Mouse (Mus musculus): ENCODE measurements around the gene Slc32a1.
A peak's percentile ranks its signal among the peaks of the same experiment; 100 is the strongest.

Slc32a1 gene

GRCm38 (mm10) chr2:158612671-158613250 is 2.2 kb downstream of the Slc32a1 start:
- DNase-seq (ENCODE audit: low spot score in 2 of 2) = no peak

- DNase-seq (ENCODE audit: low spot score in 2 of 2) = peak; percentile 48 to 56
These were observed 3.2 kb downstream of the Slc32a1 start for GRCm38 (mm10) chr2:158613541-158614417.

GRCm38 (mm10) chr2:158614418-158614955 is 3.9 kb downstream of the Slc32a1 start:
- DNase-seq (ENCODE audit: low spot score in 2 of 2) = no peak

- no peak for DNase-seq (ENCODE audit: low spot score in 2 of 2)
These were observed 4.7 kb downstream of the Slc32a1 start for GRCm38 (mm10) chr2:158615161-158615680.

GRCm38 (mm10) chr2:158615702-158616101 is 5.1 kb downstream of the Slc32a1 start:
- DNase-seq (ENCODE audit: low spot score in 2 of 2) = no peak

GRCm38 (mm10) chr2:158616296-158616695 is 5.7 kb downstream of the Slc32a1 start:
- no peak for DNase-seq (ENCODE audit: low spot score in 2 of 2)

GRCm38 (mm10) chr2:158616790-158617189 is 6.2 kb downstream of the Slc32a1 start:
- no peak for DNase-seq (ENCODE audit: low spot score in 2 of 2)

GRCm38 (mm10) chr2:158624718-158625222 is 14.2 kb downstream of the Slc32a1 start, which contains the start of gene Actr5:
Gene Actr5, plus strand, starts transcription at chr2:158624888.
- peak; percentile 87 to 91 for DNase-seq (ENCODE audit: low spot score in 2 of 2)

GRCm38 (mm10) chr2:158625231-158625630 is 14.7 kb downstream of the Slc32a1 start:
- DNase-seq (ENCODE audit: low spot score in 2 of 2) = no peak

GRCm38 (mm10) chr2:158625697-158626096 is 15.1 kb downstream of the Slc32a1 start:
- DNase-seq (ENCODE audit: low spot score in 2 of 2) = no peak

GRCm38 (mm10) chr2:158628858-158629257 is 18.3 kb downstream of the Slc32a1 start:
- no peak for DNase-seq (ENCODE audit: low spot score in 2 of 2)

- DNase-seq (ENCODE audit: low spot score in 2 of 2) = no peak
These were observed 18.8 kb downstream of the Slc32a1 start for GRCm38 (mm10) chr2:158629414-158629813.

GRCm38 (mm10) chr2:158631873-158632272 is 21.3 kb downstream of the Slc32a1 start:
- no peak for DNase-seq (ENCODE audit: low spot score in 2 of 2)

- peak; percentile 57 to 66 for DNase-seq (ENCODE audit: low spot score in 2 of 2)
These were observed 31.3 kb downstream of the Slc32a1 start for GRCm38 (mm10) chr2:158641869-158642268.

GRCm38 (mm10) chr2:158642587-158642986 is 32.0 kb downstream of the Slc32a1 start:
- DNase-seq (ENCODE audit: low spot score in 2 of 2) = peak in 1 of 2 experiments; percentile 36

GRCm38 (mm10) chr2:158643791-158644190 is 33.2 kb downstream of the Slc32a1 start:
- peak in 1 of 2 experiments; percentile 58 for DNase-seq (ENCODE audit: low spot score in 2 of 2)

GRCm38 (mm10) chr2:158651159-158651908 is 40.8 kb downstream of the Slc32a1 start:
- DNase-seq (ENCODE audit: low spot score in 2 of 2) = no peak

GRCm38 (mm10) chr2:158652985-158653384 is 42.4 kb downstream of the Slc32a1 start:
- DNase-seq (ENCODE audit: low spot score in 2 of 2) = peak; percentile 75 to 81

GRCm38 (mm10) chr2:158654717-158655116 is 44.1 kb downstream of the Slc32a1 start:
- peak in 1 of 2 experiments; percentile 41 for DNase-seq (ENCODE audit: low spot score in 2 of 2)

GRCm38 (mm10) chr2:158655806-158656205 is 45.2 kb downstream of the Slc32a1 start:
- DNase-seq (ENCODE audit: low spot score in 2 of 2) = no peak

GRCm38 (mm10) chr2:158658822-158659221 is 48.3 kb downstream of the Slc32a1 start:
- no peak for DNase-seq (ENCODE audit: low spot score in 2 of 2)

All from right cerebral cortex, postnatal 36 days (tissue).